In genomic region chr2:14065704-14066650, GRCm38 (mm10) we compare ENCODE assay signal across 23 mouse cellular contexts. TPM values are rescaled to one million over a fixed set of nuclear protein-coding genes. Genes with fewer than 3 reads are reported as not detected.
DNase-seq lines count a peak whose midpoint lies in the region; ATAC-seq lines count a peak whose summit lies in the region.
"Had no signal": no experiment of that assay in that cellular context is flagged by ENCODE, and none has a peak within 500 bp of the region (broad histone marks: within the 10 kb centered on the region; RNA-seq: fewer than 3 reads in every experiment).

No protein-coding gene starts in this region.

- ATAC-seq in intestine, embryonic 16.5 days, result peak; percentile 82
- ATAC-seq in stomach, embryonic 15.5 days (ENCODE audit: insufficient read depth, low FRiP score, low read depth), result peak; percentile 71
- ATAC-seq in inflammation-experienced regulatory T-cells, adult 6 months, result no peak
- ATAC-seq: forebrain, embryonic 14.5 days; hindbrain, postnatal 0 days had no signal

- H3K27me3 ChIP-seq in intestine, embryonic 16.5 days (replicated peaks; ENCODE audit: control insufficient read depth, insufficient read depth, low read length), result no peaks in the 10 kb centered on the region
- H3K27me3 ChIP-seq in stomach, embryonic 15.5 days (replicated peaks), result no peaks in the 10 kb centered on the region
- H3K27me3 ChIP-seq: embryonic facial prominence, embryonic 15.5 days; hindbrain, embryonic 13.5 days had no signal

- DNase-seq in retina, postnatal 1 day, result peak; percentile 35
- DNase-seq in retina, embryonic 14.5 days (ENCODE audit: low spot score), result no peak
- DNase-seq in cerebellum, adult 18-20 months, result no peak
- no peak for DNase-seq in adrenal gland, postnatal 25 days
- DNase-seq: adrenal gland, adult 8-10 months; cerebellum, adult 11 months; cerebellum, adult 9-11 months; cerebellum, postnatal 36 days; embryo, embryonic 11 days; gastrocnemius, postnatal 36 days; heart, adult 18-20 months; heart, postnatal 10 days; heart, postnatal 4 days had no signal

- no peaks in the 10 kb centered on the region for H3K36me3 ChIP-seq in intestine, embryonic 16.5 days (ENCODE audit: control insufficient read depth, insufficient read depth, low read length)
- H3K36me3 ChIP-seq in stomach, embryonic 15.5 days, result no peaks in the 10 kb centered on the region
- H3K36me3 ChIP-seq: embryonic facial prominence, embryonic 15.5 days; forebrain, embryonic 10.5 days; heart, embryonic 10.5 days; hindbrain, embryonic 13.5 days had no signal

- no peaks in the 10 kb centered on the region for H3K4me1 ChIP-seq in intestine, embryonic 16.5 days (ENCODE audit: control insufficient read depth, insufficient read depth, low read length)
- no peaks in the 10 kb centered on the region for H3K4me1 ChIP-seq in stomach, embryonic 15.5 days
- H3K4me1 ChIP-seq: embryonic facial prominence, embryonic 15.5 days; forebrain, embryonic 10.5 days; heart, embryonic 10.5 days; hindbrain, embryonic 13.5 days had no signal

- no peak overlapping the region for H3K4me2 ChIP-seq in intestine, embryonic 16.5 days (ENCODE audit: low read depth, low read length)
- H3K4me2 ChIP-seq in stomach, embryonic 15.5 days, result no peak overlapping the region
- H3K4me2 ChIP-seq: embryonic facial prominence, embryonic 15.5 days; hindbrain, embryonic 13.5 days had no signal

- no peak overlapping the region for H3K4me3 ChIP-seq in intestine, embryonic 16.5 days (ENCODE audit: low read length)
- no peak overlapping the region for H3K4me3 ChIP-seq in stomach, embryonic 15.5 days (replicated peaks)
- H3K4me3 ChIP-seq: embryonic facial prominence, embryonic 15.5 days; erythroblast, embryonic 14.5 days; forebrain, embryonic 10.5 days; heart, embryonic 10.5 days; hindbrain, embryonic 13.5 days had no signal

- WGBS in intestine, embryonic 16.5 days, result 40% methylated on average over 2 of the region's 2 CpGs
- 39% methylated on average over 2 of the region's 2 CpGs for WGBS in stomach, embryonic 15.5 days

- H3K27ac ChIP-seq in intestine, embryonic 16.5 days (ENCODE audit: low read length), result no peak overlapping the region
- peak overlapping the region; percentile 35 for H3K27ac ChIP-seq in stomach, embryonic 15.5 days
- H3K27ac ChIP-seq: embryonic facial prominence, embryonic 15.5 days; forebrain, embryonic 10.5 days; heart, embryonic 10.5 days; hindbrain, embryonic 13.5 days; hindbrain, postnatal 0 days had no signal

- no peak overlapping the region for H3K9ac ChIP-seq in intestine, embryonic 16.5 days (ENCODE audit: low read depth, low read length)
- H3K9ac ChIP-seq in stomach, embryonic 15.5 days, result no peak overlapping the region
- H3K9ac ChIP-seq: embryonic facial prominence, embryonic 15.5 days; hindbrain, embryonic 13.5 days had no signal

- no peaks in the 10 kb centered on the region for H3K9me3 ChIP-seq in intestine, embryonic 16.5 days (ENCODE audit: control insufficient read depth, low read length)
- no peaks in the 10 kb centered on the region for H3K9me3 ChIP-seq in stomach, embryonic 15.5 days
- H3K9me3 ChIP-seq: embryonic facial prominence, embryonic 15.5 days; forebrain, embryonic 10.5 days; heart, embryonic 10.5 days; hindbrain, embryonic 13.5 days had no signal

RNA-seq across cellular contexts. Expression of gene Stam, which starts 7.9 kb away (rescaled TPM):
- 57.3 and 57.7 TPM in 2 replicates for polyA plus RNA-seq in intestine, embryonic 16.5 days (2015; fragmentation: Nextera tagmentation; extraction: Ambion mirVana)
- polyA plus RNA-seq in stomach, embryonic 15.5 days (2015; fragmentation: Nextera tagmentation; extraction: Ambion mirVana), result 67.1 and 68.7 TPM in 2 replicates
- polyA plus RNA-seq in inflammation-experienced regulatory T-cells, adult 6 months (2017; shearing (Covaris generic)), result 10 to 100 TPM; 14.1 to 25.7 (median 16.8) TPM
- total RNA-seq in adrenal gland, postnatal 25 days (2021), result 37.4 and 46.8 TPM in 2 replicates

RNA-seq across cellular contexts. Expression of gene Hacd1, which starts 10.0 kb away (rescaled TPM):
- 93.8 and 103 TPM in 2 replicates for polyA plus RNA-seq in intestine, embryonic 16.5 days (2015; fragmentation: Nextera tagmentation; extraction: Ambion mirVana)
- 126 and 129 TPM in 2 replicates for polyA plus RNA-seq in stomach, embryonic 15.5 days (2015; fragmentation: Nextera tagmentation; extraction: Ambion mirVana)
- not detected for polyA plus RNA-seq in inflammation-experienced regulatory T-cells, adult 6 months (2017; shearing (Covaris generic))
- total RNA-seq in adrenal gland, postnatal 25 days (2021), result 40.4 and 46.2 TPM in 2 replicates

Comparison
In these comparisons a context has a peak if more than half of its experiments do, and no peak if none do; other contexts are left out.
1. RNA of gene Hacd1, which starts 10.0 kb away (polyA plus RNA-seq): 126 to 129 TPM in stomach, embryonic 15.5 days and 93.8 to 103 TPM in intestine, embryonic 16.5 days; not detected in inflammation-experienced regulatory T-cells, adult 6 months; every median in the first group is over 10 times any median in the second.